Mouse (Mus musculus): ENCODE measurements around the gene Kiss1.

Gene Kiss1

DNA sequence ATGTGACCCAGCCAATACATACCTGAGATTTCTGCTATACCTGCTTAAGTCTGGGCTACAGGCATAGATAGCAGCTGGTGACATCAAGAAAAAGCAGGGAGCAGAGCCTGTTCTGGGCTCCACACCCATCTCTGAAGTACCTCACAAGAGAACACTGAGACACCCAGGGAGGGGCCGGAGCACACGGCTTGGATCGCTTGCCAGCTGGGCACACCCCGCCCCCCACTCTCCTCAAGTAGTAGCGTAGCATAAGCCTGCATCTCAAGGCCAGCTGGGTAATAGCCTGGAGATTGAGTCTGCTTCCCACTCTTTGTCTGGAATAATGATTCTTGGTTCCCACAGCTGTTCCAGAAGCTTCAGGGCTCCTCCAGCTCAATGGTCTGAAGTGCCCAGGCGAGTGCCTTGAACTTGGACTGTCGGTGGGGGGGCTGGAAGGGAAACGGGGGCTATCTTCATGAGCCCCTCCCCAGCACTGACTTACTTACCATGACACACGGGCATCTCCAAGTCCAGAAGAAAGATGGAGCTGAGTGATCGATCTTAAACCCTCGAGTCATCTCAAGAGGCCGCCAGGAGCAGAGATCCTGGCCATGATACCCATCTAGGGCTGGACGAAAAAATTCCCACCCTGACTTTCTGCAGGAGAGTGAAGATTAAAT, at the start of gene Kiss1:
TSS of gene Kiss1 (plus strand) at position 609 of the 659 bp plus-strand sequence.
- in situ Hi-C loops (cut with MboI, MseI): no loop called here

DNA sequence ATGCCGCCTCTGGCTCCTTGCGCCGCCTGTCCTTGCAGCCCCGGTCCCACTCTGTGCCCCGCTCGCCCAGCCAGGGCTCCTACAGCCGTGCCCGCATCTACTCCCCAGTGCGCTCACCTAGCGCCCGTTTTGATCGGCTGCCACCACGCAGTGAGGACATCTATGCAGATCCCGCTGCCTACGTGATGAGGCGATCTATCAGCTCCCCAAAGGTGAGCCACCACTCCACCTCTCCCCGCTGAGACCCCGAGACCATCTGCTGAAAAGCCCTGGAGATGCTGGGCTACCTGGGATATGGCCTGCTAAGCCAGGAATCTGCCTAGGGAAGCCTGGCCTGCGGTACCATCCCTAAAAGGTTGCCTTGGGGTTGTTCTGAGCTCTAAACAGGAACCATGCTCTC, 47.5 kb upstream of the Kiss1 start:
- in situ Hi-C loops (cut with MboI, MseI): no loop called here

DNA sequence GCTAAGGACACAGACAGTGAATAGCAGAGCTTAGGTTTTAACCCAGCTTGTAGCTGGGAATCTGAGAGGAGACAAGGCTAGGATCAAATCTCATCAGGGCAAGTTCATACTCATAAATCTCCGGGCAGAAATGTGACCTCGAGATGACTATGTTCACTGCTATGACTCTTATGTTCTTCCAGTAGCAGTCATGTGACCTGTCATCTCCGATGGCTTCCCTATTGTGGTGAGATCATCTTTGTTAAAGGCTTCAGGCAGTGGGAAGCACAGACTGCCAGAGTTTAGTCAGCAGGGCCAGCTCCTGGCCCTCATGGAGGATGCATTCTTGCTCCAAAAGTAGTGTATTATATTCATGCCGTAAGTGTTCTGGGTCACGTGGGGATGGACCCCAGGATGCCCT, 44.7 kb upstream of the Kiss1 start:
- in situ Hi-C loops (cut with MboI, MseI): no loop called here

DNA sequence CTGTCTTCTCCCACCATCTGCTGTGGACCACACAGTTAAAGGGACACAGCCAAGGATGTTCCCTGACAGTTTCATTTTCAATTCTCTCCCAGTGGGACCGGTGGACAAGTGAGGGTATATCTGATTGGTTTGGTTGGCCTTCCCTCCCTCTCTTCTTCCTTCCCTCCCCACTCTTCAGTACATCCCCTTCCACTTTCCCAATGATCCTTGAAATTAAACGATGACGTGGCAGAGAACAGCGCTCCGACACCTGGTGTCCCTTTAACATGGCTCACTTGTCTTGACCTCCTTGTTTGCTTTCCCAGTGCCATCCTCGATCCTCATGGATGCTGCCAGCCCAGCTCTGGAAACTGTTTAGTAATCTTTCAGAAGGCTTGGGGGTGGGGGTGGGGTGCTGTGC, 43.1 kb upstream of the Kiss1 start:
- in situ Hi-C loops (cut with MboI, MseI): no loop called here

DNA sequence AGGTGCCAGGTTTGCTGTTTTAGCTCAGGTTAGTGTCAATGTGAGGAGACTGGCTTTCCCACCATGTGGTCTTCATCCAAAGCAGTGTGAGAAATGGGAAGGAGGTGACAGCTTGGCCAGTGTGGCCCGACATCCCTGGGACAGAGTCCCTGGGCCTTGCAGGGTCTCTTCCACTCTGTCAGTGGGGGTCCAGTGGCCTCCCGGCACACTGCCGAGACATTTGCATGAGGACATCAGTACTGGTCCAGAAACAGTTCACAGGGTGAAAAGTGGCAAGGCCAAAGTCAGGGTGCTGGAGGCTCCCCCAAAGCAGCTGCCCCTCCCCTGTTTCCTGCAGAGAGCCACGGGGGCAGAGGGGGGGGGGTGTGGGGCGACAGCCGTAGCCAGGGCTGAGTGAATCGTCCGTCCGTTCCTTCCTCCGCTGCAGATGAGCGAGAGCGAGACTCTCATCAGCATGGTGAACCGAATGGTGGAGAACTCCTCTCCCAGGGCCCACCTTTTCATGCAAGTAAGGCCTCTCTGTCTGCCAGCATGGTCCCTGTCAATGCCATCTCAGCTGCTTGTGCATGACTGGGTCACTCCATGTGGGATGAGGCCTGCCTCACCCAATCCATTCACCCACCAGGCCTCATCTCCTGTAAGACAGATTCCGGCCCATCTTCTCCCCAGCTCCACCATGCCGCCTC, 42.6 kb upstream of the Kiss1 start:
- in situ Hi-C loops (cut with MboI, MseI): no loop called here

DNA sequence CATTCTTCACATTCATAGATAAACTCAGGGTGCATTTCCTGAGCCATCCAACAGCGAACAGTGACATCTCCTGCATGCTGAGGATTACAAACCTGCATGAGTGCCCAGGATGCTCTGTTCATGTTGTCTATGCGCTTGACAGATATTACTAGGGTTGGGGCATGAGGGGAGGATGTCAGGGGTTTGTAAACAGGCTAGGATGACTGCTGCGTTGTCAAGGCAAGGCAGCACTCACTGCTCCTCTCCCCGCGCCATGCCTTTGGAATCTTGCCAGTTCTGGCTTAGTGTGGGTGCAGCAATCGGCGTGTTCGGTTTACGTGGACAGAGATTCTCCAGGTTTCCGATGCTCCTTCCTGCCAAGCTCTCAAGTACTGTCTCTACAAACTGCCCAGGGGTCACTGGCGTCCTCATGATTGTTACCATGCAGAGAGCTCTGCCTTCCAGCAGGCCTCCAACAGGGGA, 42.0 kb upstream of the Kiss1 start:
- in situ Hi-C loops (cut with MboI, MseI): no loop called here

DNA sequence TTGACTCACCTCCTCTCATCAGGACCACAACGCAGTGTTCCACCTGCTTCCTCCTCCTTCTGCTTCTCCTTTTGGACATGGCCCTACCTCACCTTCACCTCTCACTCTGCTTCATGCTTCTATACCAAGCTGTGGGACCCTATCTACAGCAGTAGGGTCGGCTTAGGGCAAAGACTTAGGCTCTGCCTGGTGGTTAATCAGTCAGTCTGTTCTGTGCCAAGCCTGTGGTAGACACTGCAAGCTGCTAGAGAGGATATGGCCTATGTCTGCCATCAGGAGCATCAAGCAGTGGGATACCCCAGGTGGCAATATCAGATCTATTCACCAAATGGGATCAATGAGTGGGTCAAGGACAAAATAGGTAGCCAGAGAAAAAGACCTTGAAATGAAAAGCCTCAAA, 41.1 kb upstream of the Kiss1 start:
- in situ Hi-C loops (cut with MboI, MseI): no loop called here

DNA sequence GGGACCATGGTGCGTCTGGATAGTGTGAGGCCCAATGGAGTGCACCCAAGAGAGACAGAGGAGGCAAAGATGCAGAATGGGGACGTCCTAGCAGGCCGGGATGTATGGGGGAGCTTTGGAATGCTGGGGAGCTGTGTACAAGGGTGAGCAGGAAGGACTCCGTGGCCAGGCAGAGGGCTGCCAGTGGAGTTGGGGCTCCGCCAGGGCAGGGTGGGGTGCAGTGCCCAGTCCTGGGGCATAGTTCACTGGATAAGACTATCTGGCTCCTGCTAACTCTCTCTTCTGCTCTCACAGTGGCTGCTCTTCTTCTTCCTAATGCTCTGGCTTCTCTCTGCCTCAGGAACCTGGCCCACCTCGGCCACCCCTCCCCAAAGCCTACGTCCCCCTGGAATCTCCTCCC, 35.8 kb upstream of the Kiss1 start:
- in situ Hi-C loops (cut with MboI, MseI): no loop called here

DNA sequence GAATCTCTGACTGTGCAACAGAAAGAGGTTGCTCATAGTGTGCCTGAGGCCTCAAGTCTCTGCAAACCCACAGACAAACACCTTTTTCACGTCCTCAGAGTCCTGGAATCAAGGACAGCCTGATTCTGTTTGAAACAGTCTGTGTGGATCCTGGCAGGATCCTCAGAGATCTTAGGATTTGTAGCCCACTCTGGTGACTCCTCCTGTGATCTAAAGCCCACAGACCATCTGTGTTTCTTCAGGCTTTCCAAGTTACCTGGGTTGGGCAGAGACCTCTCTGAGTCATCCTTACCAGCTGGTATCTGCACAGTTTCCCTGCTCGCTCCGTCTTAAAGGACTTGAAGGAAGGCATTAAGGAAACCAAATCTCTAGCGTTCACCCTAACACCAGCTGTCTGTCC, 34.6 kb upstream of the Kiss1 start:
- in situ Hi-C loops (cut with MboI, MseI): no loop called here

DNA sequence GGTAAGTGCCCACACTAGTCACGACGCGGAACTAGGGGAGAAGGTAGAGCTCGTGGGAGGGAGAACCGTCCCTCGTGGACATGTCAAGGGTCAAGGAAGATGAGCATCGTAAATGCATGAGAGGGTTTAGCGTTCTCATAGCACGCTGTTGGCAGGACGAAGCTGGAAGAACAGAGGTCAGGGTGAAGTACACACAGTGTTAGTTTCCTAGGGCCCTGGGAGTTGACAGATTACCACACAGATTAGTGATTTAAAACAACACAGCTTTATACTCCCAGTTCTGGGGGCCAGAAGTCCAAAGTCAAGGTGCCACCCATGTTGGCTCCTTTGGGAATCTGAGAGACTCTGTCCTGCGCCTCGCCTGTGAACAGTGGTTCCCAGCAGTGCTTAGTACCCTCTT, 33.8 kb upstream of the Kiss1 start:
- in situ Hi-C loops (cut with MboI, MseI): no loop called here

DNA sequence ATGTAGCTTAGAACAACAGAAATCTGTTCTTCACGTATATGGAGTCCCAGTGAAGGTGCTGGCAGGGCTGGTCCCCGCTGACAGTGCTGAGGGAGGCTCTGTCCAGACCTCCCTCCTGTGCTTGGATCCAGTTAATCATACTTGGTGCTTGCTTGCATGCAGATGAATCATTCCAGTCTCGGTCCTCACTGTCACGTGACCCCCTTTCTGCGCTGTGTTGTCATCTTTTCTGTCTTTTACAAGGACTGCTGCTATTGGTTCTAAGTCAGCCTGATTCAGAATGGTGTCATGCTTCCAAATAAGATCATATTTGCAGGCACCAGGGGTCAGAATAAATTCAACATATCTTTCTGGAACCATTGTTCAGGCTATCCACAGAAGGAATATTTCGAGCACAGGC, 29.8 kb upstream of the Kiss1 start:
- in situ Hi-C loops (cut with MboI, MseI): no loop called here

DNA sequence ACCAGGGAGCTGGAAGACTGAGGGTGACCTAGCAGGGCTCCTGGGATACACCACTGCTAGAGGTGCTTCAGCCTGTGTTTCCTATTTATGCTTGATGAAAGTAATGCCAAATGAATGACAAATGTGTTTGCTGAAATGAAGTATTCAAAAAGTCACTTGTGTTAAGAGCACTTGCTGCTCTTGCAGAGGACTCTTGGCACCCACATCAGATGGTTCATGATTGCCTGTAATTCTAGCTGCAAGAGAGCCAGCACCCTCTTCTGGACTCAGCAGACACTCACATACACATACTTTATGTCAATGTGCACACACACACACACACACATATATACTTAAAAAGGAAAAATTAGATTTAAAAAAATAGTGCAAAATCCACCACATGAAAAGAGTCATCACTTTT, 29.1 kb upstream of the Kiss1 start:
- in situ Hi-C loops (cut with MboI, MseI): no loop called here

DNA sequence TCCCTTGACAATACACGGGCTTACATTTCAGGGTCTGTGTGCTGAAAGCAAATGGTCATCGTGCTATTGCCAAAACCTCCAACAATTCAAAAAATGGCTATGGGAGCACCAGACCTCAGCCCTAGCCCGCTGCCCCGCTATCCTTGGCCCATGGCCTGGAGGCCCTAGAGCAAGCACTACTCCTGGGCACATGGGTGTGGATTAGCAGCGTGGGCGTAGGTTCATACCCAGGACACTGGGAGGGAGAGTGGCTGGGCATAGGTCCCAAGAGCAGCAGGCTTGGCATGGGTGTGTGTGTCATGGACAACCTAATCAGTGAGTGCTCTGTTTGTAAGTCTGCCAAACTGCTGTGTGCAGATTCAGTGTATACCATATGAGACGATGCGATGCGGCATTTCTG, 25.3 kb upstream of the Kiss1 start:
- in situ Hi-C loops (cut with MboI, MseI): no loop called here

DNA sequence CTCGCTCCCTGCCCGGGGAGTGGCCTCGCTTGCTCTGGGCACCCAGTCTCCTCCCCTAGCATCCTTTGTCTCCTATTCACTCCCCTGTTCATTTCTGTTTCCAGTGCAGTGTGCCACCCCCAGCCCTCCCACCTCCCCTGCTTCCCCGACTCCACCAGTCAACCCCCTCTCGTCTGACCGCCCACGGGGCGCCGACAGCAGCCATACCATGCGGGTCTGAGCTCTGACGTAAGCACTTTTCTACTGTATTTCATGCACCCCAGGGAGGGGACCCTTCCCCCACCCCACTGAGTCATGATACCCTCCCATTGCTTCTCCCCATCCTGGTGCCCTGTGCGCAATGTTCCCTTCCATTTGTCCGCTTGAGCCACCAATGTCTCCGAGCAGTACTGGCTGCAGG, 22.9 kb upstream of the Kiss1 start:
- in situ Hi-C loops (cut with MboI, MseI): no loop called here

DNA sequence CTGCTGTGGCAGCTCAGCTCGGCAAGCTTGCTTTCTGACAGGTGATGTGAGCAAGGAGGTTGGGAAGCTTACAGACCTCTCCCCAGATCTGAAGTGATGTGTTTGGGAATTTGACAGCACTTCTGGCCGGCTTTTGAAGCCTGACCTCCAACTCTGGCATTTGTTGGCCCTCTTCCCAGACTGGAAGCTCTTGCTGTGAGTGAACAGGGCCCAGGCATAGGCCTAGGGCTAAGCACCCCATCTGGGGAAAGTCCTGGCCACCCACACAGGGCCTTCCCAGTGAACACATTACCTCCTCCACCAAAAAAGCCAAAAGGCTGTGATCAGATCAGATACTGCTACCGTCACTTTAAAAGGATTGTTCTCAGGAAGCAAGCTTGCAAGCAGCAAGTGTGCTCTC, 19.1 kb upstream of the Kiss1 start:
- in situ Hi-C loops (cut with MboI, MseI): no loop called here

DNA sequence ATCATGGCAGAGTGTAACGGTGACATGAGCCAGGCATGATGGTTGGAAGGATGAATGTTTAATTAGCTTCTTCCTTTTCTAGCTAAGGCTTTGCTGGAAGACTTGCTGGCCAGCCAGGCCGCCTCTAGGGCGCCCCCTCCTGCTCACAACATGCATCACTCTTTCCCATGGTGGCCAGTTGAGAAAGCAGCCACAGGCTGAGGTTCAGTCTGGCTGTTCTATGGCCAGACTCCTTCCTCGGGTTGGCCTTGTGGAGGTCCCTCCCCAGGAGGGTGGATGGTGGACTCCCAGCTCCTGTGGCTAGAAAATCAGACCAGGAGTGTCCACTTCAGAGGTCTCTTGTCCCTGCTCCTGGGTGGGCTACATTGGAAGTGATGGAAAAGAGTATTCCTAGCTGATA, 14.8 kb upstream of the Kiss1 start:
- in situ Hi-C loops (cut with MboI, MseI): no loop called here

DNA sequence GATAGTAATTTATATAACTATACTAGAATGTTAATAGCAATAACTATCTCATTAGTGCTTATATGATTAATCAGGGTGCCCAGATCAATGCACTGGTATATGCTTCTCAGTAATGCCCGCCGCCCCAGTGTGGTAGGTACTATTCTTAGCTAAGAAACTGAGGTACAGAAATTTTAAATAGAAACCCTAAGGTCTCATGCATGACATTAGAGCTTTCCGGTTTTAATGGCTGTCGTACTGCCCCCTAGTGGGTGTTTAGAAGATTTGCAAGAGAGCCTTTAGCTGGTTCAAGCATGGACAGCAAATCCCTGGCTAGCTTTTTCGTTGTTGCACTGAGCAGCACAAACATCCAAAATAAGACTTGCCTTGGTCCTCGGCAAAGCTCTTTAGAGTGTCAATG, 14.4 kb upstream of the Kiss1 start:
- in situ Hi-C loops (cut with MboI, MseI): no loop called here

DNA sequence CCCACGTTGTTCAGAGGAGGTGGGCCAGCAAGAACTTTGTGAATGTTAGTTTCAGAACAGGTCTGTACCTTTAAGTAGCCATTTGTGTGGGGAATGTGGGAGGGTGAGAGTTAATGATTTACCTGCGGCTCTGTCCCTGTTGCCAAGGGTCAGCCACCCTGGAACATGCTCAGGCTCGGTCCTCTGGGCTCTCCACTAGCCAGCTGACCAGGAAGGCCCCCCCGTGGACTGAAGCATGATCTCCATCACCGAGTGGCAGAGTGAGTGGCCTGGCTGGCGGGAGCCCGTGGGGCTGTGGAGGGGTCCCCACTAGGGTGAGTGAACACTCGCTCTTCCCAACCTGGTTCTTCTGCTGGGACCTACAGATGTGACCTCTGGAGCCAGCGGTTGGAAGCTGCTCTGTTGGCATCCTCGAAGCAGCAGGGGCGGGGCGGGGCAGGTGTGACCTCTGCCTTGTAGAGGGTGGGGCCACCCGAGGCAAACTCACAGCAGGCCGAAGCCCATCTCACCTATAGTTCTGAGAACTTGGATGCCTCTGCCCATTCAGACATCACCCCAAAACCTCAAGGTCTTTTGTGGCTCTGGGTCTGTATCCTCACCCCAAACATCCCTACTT, 11.9 kb upstream of the Kiss1 start, which contains the start of gene Golt1a:
TSS of gene Golt1a (plus strand) at position 149 of the 616 bp plus-strand sequence.
- in situ Hi-C loops (cut with MboI, MseI): no loop called here

DNA sequence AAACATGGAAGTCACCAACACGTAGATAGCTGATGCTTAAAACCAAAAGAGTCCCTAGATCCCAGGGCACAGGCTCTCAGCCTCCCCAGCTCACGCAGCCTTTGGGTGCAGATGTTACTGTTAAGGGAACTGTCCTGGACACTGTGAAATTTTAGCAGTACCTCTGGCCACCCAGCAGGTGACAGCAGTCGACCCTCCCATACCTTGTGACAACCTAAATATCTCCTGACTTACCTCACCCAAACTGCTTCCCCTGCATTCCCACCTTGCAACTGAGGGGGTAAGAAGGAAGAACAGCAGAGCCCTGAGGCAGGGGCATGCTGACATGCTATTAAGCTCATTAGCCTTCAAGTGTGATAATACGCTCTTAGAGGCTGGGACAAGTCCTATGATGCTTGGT, 10.4 kb upstream of the Kiss1 start:
- in situ Hi-C loops (cut with MboI, MseI): no loop called here

DNA sequence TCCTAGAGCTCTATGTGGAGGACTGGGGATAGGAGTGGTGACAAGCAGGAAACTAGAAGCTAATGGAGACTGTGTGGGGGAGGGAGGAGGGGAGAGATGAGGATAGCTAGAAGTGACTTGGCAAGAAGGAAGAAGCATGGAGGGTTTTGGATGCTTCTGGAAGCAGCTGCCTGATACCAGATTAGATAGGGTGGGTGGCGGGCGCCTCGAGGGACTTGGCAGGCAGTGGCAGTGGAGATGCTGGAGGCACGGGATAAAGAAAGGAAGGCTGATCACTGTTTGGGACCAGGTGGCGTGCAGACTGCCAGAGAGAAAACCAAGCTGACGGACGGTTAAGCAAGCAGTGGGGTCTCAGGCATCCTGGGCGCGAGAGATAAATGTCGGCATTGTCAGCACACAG, 9.7 kb upstream of the Kiss1 start:
- in situ Hi-C loops (cut with MboI, MseI): no loop called here

DNA sequence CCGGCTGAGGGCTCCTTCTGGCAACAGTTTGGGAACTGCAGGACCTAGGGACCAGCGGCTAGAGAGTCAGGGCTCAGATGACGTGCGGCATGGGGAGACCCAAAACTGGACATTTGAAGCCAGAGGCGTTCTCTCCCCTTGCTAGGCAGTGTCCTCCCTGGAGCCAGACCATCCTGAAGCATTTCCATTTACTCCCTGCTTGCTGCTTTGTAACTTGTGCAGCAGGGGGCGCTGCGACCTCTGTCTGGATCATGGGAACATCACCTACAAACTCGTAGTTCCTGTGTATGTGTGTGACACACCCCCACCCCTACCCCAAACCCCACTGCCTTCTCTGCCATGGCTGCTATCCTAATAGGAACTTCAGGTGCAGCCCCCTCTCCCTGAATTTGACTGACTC, 7.3 kb upstream of the Kiss1 start:
- in situ Hi-C loops (cut with MboI, MseI): no loop called here

DNA sequence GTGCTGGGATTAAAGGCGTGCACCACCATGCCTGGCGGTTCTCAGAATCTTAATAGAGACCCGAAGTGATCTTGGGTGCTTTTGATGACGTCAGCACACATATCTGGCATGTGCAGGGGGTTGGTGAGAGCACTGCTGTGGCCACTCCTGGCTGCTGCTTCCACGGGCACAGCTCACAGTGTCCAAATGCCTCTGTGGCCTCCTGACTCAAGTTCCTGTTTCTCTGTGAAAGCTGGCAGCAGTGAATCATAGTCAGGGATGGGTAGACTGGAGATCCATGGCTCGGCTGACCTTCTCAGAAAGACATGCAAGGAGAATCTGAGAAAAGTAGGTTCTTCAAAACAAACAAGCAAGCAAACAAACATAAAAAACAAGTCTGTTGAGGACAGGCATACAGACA, 5.9 kb upstream of the Kiss1 start:
- in situ Hi-C loops (cut with MboI, MseI): loop anchor here (5.0 kb wide), 1 partner anchor 42 kb away; no protein-coding TSS in a partner anchor

DNA sequence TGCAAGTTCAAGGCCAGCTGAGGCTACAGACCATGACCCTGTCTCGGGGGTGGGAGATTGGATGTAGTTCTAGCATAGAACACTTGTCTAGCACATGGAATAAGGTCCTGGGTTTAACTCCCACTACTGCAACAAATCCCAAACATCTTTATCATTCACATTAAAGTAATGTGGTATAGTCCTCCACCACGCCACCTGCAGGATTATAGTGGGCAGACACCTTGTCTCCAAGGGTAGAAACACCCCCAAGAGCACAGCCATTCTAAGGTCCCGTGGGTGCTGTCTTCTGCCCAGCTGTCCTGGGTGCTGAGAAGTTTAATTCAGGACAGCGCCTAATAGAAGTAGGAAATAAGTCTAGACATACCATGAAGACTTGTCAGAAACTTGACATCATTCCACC, 5.1 kb upstream of the Kiss1 start:
- in situ Hi-C loops (cut with MboI, MseI): loop anchor here (5.0 kb wide), 1 partner anchor 41 kb away; no protein-coding TSS in a partner anchor

Data from T-helper 2 cell (primary cell).